Mouse (Mus musculus): ENCODE measurements around the gene Plekho2.
A peak's percentile ranks its signal among the peaks of the same experiment; 100 is the strongest.

Plekho2 gene

DNA sequence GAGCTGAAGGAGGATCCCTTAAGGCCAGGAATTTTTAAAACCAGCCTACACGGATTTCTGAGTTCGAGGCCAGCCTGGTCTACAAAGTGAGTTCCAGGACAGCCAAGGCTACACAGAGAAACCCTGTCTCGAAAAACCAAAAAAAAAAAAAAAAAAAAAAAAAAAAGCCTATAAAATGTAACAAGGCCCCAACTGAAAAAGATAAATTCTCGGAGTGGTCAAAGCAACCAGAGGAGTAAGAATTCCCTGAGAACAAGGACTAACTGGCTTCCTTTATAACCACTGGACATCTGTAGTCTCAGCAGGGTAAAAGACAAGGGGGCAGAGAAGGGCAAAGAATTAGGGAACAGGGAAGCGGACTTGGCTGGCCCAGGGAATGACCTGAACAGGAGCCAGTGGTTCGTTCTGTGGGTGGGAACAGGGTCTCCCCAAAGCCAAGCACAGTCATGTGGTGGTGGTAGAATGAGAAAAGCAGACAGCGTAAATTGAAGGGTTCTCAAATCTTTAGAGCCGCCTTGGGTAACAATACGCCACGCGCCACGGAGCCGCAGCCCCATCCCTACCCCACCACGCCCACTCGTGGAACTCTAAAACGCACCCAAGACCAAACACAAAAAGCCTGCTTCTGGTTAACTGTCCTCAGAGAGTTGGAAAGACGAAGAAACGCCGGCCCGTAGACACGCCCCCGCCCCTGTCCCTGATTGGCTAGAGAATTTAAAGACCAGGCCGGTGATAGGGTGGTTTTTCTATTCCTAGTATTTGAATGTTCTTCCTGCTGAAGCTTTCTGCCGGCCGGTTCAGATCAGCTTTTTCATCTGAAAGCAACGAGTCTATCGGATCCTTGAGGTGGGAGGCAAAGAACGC, 6.8 kb upstream of the Plekho2 start, which contains the start of gene Pif1:
Gene Pif1 (plus strand): TSS at position 755 of the 864 bp plus-strand sequence.
- peak; percentile 79 for DNase-seq (ENCODE audit: low read depth)

DNA sequence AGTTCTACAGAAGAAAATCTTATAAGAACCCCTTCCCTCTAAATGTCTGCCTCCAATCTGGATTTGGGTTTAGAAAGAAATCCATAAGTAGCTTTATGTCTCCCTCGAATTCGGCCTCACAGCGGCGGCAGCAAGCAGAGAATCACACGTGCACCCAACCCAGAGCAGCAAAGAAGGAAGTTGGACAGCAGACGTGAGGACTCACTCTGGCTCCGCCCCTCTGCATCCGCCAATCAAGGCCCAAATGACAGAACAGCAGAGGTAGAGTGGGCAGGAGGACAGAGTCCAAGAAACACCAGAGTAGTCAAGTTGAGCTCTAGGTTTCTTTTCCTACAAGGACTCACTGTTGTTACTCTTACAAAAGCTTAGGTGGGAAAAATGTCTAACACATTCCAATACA, 3.2 kb upstream of the Plekho2 start:
- no peak for DNase-seq (ENCODE audit: low read depth)

DNA sequence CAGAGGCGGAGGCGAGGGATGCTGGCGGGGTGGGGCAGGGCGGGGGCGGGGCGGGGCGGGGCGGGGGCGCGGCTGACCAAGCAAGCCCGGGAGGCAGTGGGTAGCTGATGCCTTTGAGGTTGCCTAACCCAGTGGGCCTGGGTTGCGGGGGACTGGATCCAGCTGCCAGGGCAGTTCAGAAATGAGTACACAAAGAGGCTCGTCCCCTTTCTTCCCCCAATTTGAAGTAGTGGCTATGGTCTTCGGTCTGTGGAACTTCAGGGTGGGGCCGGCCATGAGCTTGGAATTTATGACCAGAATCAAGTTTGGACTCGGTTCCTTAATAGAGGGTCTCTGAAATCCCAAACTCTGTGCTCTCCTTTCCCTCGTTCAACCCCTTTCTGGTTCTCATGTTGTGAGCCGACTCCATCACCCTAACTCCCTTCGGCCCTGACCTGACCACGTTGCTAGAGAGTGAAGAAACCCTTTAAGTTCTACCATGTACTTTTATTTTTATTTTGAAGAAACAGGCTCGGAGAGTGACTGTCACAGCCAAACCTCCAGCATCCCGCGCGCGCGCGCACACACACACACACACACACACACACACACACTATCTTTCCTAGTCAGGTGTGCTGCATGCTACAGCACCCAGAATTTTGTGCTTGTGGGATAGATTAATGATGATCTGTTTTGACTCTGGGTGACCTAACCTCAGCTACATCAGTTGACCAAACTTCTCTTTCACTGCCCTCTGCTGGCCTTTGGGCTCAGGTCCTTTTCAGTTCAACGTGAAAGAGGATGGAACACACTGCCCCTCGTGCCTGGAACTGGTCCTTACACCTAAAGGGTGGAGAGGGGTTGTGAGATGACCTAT, 789 bp upstream of the Plekho2 start:
- DNase-seq (ENCODE audit: low read depth), result peak; percentile 95

DNA sequence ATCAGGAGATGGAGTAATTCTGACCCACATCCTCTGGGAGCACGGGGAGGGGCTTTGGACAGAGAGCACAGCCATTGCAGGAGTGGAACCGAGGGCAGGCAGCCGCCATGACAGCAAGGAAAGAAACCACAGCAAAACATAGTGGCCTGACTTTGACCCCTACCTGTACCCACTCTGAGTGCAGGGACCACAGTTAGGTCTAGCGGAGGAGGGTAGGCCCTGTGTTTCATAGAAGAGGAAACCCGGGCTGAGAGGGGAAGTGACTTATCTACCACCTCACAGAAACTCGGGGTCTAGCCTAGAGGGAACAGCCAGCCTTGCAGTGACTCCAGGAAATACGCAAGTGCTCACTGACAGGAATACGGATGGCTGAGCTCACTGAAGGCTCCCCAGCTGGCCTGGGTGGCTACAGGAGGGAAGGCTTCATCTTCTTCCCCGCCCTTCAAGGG, 1.0 kb downstream of the Plekho2 start:
- no peak for DNase-seq (ENCODE audit: low read depth)

DNA sequence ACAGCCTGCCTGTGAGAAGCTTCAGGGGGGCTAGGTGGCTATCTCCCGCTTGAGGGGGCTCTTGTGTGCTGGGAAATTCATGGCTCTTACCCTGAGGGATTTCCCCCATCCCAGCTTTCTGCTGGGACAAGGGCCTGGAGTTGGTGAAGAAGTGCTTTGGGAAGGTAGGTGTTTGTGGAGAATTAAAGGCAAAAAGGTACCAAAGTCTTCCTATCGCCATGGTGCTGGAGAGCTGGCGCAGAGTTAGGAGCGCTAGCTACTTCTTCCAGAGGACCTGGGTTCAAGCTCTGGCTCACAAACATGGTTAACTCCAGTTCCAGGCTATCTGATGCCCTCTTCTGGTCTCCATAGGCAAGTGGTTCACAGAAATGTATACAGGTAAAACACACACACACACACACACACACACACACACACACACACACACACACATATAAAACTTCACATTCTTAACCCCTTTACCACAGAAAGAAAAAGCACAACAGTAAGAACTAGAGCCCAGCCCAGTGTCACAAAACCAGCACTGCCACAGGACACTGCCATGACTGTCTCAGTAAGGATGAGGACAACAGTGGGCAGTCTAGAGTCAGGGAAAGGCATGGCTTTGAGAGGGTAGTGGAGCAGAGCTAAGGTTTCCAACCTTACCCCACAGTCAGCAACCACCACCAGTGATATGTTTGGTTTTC, 2.2 kb downstream of the Plekho2 start:
- no peak for DNase-seq (ENCODE audit: low read depth)

DNA sequence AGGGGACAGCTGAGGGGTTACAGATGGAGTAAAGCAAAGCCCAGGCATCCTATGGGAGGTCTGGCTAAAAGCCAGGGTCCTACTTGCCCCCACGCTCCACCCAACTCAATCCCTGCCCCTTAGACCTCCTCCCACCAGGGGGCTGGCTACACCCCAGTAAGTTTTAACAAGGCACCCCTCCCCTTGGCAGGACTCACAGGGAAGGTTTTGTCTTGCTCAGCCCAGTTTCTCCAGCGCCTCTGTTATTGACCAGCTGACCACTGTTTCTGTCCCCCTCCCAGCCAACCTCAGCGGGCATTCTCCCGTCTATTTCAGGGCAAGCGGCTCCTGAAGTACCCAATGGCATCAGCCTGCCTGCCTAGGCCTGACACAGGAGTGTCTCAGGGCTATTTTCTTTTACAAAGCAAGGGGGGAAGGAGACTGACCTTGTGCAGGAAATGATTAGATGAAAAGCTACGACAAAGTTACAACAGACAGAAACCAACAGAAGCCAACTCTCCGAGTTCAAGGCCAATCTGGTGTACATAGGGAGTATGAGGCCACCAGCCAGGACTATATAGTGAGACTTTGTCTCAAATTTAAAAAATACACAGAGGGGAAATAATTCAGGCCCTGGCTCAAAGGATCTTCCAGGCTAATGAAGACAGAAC, 2.9 kb downstream of the Plekho2 start:
- no peak for DNase-seq (ENCODE audit: low read depth)

DNA sequence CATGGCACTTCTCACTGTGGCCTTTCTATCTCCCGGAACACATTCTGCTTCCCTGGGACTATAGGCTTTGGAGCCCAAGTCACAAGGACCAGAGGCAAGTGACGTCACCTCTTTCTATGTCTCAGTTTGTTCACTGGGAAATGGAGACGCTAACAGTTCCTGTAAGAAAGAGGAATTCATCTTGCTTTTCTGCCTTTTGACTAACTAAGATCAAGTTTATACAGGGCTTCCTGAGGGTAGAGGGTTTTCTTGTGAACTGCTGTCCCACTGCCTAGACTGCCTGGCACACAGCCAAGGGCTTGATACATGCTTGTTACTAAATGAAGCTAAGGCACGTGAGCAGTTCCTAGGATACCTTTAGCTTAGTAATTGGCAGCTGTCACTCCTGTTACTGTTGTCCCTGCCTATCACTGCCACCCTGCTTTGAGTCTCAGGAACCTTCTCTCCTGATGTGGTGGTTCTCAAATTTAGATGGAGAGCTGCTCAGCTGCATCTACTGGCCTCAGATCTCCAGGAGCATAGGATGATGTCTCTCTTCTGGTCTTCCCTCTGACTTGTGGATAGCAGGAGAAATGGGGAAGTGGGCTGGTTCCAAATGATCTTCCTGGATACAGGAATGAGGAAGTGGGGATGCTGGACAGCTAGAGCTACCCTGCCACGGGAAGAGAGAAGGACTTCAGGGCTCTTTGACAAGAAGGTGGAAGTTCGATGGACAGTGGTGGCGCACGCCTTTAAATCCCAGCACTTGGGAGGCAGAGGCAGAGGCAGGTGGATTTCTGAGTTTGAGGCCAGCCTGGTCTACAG, 4.2 kb downstream of the Plekho2 start:
- DNase-seq (ENCODE audit: low read depth), result no peak

DNA sequence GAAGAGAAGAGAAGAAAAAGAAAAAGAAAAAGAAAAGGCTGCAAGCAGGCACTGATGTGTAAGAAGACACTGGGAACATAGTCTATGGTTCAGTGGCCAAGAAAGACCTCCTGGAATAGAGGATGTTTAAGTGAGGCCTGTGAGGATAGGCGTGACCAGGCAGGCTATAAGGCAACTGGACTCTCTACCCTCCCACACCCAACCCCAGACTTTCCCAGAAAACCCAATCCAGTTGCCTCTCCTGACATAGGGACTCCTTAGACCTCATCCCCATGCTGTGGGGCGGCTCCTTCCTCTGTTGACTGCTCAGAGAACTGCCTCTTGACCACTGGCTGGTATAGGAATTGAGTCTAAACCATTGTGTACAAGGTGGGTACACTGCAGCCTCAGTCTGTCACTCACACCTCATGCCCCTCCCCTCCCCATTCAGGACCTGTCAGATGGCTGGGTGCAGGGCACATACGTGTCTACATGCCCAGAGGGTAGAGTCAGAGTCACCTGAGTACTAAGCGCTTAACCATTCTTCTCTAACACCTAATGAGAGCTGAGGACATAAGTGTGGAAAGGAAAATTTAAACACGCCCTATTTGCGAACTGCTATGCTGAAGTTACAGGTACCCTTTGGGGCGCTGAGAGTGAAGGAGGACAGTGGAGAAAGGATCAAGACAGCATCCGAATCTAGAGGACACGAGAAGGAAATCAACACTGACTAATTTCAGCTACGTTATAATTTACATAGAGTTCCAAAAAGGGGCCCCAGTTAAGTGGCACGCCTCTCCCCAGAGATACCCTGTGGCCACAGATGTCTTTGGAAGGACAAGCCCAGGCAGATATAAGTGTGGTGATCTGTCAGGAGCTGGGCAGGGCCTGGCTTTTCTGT, 5.1 kb downstream of the Plekho2 start:
- no peak for DNase-seq (ENCODE audit: low read depth)

DNA sequence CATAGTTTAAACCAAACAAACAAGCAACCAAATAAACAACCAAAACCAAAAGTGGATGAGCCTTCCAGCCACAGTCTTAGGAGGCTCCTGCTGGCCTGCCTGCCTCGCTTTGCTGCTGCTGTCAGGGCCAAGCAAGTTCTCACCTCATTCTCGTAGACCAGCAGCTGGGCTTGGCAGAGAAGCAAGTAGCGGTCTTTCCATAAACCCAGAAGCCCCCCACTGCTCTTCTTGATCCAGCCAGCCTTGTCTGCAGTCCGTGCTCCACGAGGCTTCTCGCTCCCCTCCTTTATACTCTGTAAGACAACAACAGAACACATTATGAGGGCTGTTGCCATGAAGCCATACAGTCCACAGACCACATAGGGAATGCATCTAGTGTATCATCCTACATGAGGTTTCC, 7.0 kb downstream of the Plekho2 start:
- no peak for DNase-seq (ENCODE audit: low read depth)

DNA sequence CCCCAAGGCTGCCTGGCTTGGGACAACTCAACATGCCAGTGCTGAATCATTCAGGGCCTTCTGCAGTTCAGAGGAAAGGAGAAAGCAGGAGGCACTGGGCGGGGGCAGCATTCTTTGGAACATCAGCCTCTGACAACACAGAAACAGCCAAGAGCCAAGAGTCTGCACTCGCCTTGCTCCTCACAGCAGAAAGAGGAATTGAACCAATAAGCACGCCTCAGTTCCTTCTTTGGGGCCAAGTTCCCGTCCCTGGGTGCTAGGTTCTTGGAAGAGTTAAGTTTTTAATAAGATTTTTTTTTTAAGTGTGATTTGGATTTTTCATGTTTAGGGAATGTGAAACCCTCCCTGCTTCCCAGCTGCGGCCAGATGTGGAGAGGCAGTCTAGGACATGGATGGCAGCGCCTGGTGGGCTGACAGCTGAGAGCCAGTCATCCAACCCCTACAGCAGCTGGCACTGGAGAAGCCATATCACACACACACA, 10.3 kb downstream of the Plekho2 start:
- DNase-seq (ENCODE audit: low read depth), result no peak

DNA sequence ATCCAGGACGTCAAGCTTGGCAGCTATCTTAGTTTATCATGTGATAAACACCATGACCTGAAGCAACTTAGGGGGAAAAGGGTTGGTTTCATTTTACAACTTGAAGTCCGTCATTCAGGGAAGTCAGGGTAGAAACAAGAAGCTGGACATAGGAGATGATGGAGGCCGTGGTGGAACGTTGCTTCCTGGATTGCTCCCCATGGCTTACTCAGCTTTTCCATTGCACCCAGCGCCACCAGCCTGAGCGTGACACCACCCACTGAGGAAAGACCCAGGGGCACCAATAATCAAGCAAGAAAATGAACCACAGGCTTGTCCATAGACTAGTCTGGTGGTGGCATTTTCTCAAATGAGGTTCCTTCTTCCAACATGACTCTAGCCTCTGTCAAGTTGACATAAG, 11.1 kb downstream of the Plekho2 start:
- DNase-seq (ENCODE audit: low read depth), result no peak

DNA sequence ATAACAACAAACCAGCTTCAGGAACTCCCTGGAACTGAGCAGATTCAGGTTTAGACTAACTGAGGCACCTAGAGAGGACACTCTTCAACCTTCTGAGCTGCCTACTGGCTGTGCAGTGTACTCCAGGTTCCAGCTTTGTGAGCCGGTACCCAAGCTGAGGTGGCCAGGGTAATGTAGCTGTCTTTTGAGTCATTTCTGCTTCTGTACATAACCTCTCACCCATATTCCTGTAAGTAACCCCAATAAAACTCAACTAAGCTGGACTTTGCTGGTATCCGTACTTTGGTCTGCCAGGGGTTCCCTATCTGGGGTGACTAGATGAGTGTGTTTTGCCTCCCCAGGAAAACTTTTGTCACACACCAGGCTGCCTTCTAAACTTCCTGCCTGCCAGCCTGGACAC, 15.1 kb downstream of the Plekho2 start:
- no peak for DNase-seq (ENCODE audit: low read depth)

DNA sequence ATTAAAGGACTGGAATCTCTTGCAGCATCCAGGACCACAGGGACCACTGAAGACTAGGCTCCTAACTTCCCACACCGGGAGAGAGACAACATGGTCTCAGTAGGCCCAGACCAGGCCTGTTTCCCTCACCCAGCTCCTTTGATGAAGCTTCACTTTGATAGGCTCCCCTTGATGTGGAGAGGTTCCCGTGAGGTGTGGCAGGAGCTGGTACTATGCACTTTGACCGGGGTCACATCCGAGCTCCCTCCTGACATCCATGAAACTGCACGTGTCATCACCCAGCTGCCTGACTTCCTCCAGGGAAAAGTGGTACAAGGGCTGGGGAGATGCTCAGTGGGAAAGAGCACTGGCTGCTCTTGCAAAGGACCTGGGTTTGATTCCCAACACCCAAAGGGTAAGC, 16.8 kb downstream of the Plekho2 start:
- DNase-seq (ENCODE audit: low read depth), result no peak

DNA sequence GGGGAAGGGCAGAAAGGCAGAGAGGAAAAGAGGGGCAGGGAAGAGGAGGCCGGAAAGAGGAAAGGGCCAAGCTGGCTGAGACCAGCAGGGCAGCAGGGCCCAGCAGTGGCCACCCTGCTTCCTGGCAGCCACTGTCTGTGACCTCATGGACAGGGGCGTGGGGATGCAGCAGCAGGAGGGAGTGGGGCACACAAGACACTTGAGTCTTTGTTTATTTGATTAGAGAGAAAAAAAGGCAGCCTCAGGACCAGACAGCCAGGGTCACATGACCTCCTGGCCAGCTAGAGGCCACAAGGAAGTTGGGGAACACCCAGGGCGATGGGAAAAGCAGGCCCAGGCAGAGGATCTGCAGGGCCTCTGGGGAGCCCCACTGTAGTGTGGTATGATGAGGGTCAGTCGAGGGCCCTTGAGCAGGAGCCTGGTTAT, 17.7 kb downstream of the Plekho2 start:
- DNase-seq (ENCODE audit: low read depth), result no peak

DNA sequence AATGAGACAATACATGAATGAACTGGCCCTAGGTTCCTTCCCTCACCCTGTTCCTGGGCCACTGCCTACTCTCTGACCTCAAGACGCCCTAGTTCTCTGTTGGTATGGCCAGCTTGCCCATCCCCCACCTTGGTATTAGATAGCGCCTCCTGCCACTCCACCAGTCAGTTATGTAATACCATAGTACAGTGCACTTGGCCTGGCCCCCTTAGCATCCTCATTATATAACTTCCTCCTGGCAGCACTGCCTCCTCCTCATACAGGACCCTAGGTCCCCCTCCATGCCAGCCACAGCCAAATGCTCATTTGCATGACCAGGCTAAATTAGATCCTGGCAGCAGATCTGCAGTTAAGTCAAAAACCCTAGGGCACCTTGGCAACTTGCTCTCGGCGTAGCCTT, 18.8 kb downstream of the Plekho2 start:
- no peak for DNase-seq (ENCODE audit: low read depth)

DNA sequence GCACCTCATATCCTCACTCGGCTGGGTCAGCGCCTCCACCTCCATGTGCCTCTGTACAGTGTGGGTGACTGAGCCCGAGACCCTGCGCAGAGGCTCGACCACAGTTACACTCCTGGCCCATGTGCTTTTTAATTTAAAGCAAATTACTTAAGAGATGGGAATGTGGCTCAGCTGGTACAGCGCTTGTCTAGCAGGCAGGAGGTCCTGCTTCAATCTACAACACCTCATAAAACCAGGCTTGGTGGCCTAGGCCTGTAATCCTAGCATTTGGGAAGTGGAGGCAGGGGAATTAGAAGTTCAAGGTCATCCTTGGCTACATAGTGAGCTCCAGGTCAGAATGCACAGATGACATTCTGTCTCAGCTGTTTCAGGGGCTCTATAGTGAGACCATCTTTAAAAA, 21.0 kb downstream of the Plekho2 start:
- no peak for DNase-seq (ENCODE audit: low read depth)

DNA sequence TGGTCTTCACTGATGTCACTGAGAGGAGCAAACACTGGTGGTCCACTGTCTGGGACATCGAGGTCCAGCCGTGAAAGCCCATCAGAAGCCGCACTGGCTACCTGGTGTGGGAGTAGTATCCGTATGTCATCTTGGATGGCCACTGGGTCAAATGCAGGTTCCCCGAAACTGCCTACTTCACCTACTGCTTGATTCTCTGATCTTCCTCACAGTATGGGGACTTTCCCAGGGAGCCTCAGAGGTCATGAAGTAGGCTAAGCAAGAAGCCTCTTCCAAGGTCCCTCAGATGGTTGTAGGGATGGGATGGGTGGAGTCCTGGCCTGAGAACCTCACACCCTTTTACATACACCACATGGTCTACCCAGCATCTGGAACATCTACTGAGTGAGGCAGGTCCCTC, 22.9 kb downstream of the Plekho2 start:
- no peak for DNase-seq (ENCODE audit: low read depth)

DNA sequence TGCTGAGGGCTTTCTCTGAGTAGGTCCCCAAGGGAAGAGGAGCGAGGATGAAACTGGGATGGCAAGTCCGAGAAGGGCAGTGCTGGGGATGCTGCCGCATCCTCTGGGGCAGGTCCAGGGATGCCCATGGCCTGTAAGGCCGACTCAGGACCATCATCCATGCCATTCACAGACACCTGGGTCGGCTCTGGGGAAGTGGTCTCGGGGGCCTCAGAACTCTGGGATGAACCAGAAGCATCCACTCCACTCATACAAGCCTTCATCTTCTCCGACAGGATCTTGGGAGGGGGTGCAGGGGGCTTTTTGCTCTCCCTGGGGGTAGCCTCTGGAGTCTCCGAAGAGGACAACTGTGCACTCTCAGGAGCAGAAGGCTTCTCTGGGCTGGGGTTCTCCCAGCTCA, 23.5 kb downstream of the Plekho2 start:
- DNase-seq (ENCODE audit: low read depth), result no peak

DNA sequence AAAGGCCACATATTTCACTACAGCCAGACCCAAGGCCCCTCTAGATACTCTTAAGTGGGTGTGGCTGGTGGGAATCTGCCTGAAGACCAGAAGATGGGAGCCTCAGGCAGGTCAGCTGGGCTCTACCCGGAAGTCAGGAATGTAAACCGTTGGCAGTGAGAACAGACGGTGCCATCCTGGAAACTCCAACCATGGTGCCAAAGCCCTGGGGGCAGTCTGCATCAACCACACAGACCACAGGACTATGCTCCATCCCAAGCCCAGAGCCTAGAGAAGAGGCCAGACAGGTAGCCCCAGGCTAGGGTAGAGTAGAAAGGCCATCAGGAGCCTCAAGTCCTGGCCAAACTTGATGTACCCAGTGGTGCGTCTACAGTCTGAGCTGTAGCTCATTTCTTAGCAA, 24.2 kb downstream of the Plekho2 start:
- no peak for DNase-seq (ENCODE audit: low read depth)

DNA sequence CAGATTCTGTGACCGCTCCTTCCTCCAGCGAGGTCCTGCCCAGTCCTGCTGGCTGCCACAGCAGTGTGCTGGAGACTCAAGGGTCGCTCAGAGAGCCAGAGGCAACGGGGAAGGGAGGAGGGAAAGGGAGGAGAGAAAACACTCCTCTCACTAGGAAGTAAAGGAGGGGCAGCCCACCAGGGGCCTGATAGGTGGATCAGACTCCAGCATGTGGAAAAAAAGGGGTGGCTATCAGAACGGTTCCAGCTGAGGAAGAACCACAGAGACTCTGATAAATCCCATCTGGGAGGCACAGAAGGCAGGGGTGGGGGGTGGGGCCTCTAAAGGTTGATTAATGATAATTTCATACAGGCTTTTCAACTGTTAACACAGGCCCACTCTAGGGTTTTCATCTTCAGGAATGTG, 24.8 kb downstream of the Plekho2 start:
- DNase-seq (ENCODE audit: low read depth), result no peak
